Mouse (Mus musculus) olfactory bulb, adult 2 months (tissue): ENCODE results near the gene D430042O09Rik. TPM values are rescaled to one million over a fixed set of nuclear protein-coding genes. Genes with fewer than 3 reads are reported as not detected.

Source experiments
- H3K27ac ChIP-seq: fragments of 200-500 bp; 2 replicates; pipeline ENCODE4 v1.5.1; 2012; ENCODE audit warnings: low read depth, low read length; ENCODE audit not compliant: insufficient read depth
- H3K4me1 ChIP-seq: fragments of 200-500 bp; 2 replicates; pipeline ENCODE4 v1.6.1; 2012; ENCODE audit warnings: low read length; ENCODE audit not compliant: control insufficient read depth, insufficient read depth
- H3K4me3 ChIP-seq: fragments of 200-500 bp; 2 replicates; pipeline ENCODE4 v1.5.1; 2012; ENCODE audit warnings: mild to moderate bottlenecking, low read depth, low read length, moderate library complexity; ENCODE audit not compliant: insufficient read depth
- CTCF ChIP-seq: fragments of 200-500 bp; IDR thresholded peaks from 2 replicates; pipeline ENCODE4 v1.5.1; 2012; ENCODE audit warnings: low read depth, mild to moderate bottlenecking, low read length, moderate library complexity; ENCODE audit not compliant: insufficient read depth
- POLR2A ChIP-seq: fragments of 200-500 bp; IDR thresholded peaks from 2 replicates; pipeline ENCODE4 v1.6.1; 2012; ENCODE audit warnings: mild to moderate bottlenecking, low read depth, low read length, moderate library complexity; ENCODE audit not compliant: insufficient read depth
- WGBS: fragments of 180-500 bp; shearing (Covaris S2); methylation state at CpG from one replicate; pipeline ENCODE4 v1.1.7; 2018; 5-methylcytosine and 5-hydroxymethylcytosine counted together
- polyA plus RNA-seq: library from polyadenylated mRNA; stranded (reverse); fragments of >200 nt; gene quantifications from 2 replicates; pipeline ENCODE4 v1.2.4, GENCODE M21; 2012; ENCODE audit warnings: low replicate concordance; ENCODE audit not compliant: missing spikeins, insufficient read depth, insufficient read length

Gene D430042O09Rik
- polyA plus RNA-seq, 1 experiment = 351 TPM

DNA sequence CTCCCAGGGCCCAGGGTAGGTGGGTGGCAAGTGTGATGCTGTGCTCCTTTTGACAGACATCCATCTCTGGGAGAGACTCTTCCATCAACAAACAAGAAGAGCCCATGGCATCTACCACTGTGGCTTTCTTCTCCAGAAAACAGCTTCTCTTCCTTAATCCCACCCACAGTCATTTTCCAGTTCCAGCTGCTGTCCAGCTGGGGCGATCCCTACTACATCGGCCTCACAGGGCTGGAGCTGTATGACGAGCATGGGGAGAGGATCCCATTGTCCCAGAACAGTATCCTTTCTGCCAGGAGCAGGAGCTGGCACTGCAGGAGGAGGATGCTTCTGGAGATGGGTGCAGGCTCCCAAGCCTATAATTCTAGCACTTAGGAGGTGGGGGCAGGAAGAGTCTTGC is 160.9 kb downstream of the D430042O09Rik start:
- peaks cover 23% of the 10 kb centered on the region for H3K4me1 ChIP-seq
- WGBS = 87% methylated on average over 3 of the region's 3 CpGs
- TF ChIP-seq CTCF (no peak), POLR2A (no peak)
- H3K4me3 ChIP-seq = no peak overlapping the region
- no peak overlapping the region for H3K27ac ChIP-seq

DNA sequence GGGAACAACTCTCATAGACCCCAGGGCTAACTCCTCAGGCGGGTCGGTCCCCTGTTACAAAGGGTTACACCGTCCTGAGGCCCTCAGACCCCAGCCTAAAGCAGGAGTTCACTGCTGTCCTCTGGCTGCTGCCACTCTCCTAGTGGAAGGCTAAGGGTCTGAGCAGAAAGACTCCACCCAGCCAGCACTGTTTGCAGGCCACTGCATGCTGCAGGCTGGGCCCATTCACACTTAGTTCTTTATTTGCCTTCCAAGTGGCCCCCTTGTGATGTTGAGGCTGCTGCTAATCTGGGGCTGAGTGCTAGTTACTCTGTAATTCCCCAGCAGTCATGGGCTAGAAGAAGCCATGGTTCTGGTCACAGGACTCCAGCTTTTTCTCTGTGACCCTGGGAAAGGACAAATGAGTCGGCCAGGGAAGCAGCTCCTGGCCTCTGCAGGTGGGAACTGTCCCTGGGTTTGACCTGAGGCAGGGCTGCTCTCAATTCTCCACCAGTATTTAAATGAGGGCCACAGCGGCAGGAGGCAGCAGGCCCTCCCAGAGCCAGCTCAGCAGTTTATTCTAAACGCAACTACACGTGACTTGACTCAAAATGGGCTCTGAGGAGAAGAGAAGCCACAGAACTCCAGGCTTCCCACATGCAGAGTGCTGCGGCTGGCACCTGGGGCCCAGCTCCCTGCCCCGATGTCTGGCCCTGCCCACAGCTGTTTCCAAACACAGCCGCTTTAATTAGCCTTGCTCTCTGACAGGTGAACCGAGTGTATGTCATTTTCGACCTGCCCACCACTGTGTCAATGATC is 163.9 kb downstream of the D430042O09Rik start:
- Histone ChIP-seq H3K4me1 (peaks cover 23% of the 10 kb centered on the region), H3K4me3 (no peak overlapping the region), H3K27ac (no peak overlapping the region)
- 52% methylated on average over 12 of the region's 12 CpGs for WGBS
- TF ChIP-seq CTCF (no peak), POLR2A (no peak)

GRCm38 (mm10) chr7:125872202-125872580 is 164.5 kb downstream of the D430042O09Rik start:
- 67% methylated on average over 6 of the region's 6 CpGs for WGBS
- no peak for TF ChIP-seq POLR2A
- TF ChIP-seq CTCF = no peak
- H3K4me3 ChIP-seq = no peak overlapping the region
- H3K4me1 ChIP-seq = peaks cover 23% of the 10 kb centered on the region
- no peak overlapping the region for H3K27ac ChIP-seq

DNA sequence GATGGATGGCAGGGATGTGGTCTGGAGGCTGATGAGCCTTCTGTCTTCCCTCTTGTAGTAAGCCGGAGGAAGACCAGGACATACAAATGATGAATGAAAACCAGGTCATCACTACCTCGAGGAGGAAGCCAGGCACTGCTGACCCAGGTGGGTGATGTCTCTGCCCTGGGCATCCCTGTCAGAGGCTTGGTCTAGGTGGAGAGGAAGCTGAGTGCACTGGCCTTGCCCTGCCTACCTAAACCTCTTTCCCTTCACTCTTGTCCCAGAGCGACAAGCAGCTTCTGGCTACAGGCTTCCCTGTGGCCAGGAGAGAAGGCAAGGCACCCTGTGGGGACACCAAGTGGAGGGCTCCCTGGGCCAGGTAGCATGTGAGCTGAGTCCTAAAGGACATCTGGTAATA is 165.2 kb downstream of the D430042O09Rik start:
- 85% methylated on average over 3 of the region's 3 CpGs for WGBS
- no peak for TF ChIP-seq POLR2A
- TF ChIP-seq CTCF = no peak
- Histone ChIP-seq H3K27ac (no peak overlapping the region), H3K4me1 (peaks cover 20% of the 10 kb centered on the region), H3K4me3 (no peak overlapping the region)

- peaks cover 17% of the 10 kb centered on the region for H3K4me1 ChIP-seq
- WGBS = 66% methylated on average over 6 of the region's 6 CpGs
- H3K4me3 ChIP-seq = no peak overlapping the region
- no peak for TF ChIP-seq CTCF
- H3K27ac ChIP-seq = no peak overlapping the region
Observed at GRCm38 (mm10) chr7:125873971-125874495, 166.3 kb downstream of the D430042O09Rik start.

DNA sequence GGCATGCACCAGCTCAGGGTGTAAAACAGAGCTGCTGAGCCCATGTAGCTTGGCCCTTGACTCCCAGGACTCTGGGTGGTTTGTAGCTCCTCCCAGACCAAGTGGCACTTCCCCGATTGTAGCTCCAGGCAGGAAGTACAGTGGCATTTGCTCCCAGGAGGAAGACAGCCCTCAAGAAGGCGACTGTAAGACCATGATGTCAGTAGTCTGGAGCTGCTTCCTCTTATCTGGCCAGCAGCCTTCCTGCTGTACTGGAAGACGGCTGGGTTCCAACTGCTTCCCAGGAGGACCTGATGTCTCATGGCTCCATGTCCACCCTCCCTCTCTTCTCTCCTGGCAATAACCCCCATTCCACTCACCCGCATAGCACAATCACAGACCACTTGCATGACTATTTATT is 170.4 kb downstream of the D430042O09Rik start:
- Histone ChIP-seq H3K27ac (no peak overlapping the region), H3K4me3 (no peak overlapping the region), H3K4me1 (no peaks in the 10 kb centered on the region; the same call in 1 of the 2 replicates)
- TF ChIP-seq POLR2A (no peak), CTCF (no peak)
- WGBS = 85% methylated on average over 4 of the region's 4 CpGs

DNA sequence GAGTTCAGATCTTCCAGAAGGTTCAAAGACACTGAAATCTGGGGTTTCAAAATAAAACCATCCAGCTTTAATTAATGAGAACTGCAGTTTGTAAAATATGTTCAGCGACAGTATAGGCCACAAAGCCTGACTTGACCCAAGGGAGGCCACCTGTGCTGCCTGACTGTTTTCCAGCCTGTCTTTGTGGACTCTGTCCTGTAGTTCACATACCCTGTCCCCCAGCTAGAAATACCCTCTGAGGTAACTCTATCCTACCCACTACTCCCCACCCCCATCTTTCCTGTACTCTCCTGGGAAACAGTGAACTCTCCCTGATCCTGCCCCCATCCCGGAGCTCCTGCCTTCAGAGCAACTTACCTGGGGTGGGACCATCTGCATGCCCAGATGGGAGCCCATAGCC is 175.5 kb downstream of the D430042O09Rik start:
- whole genome bisulfite sequencing = 96% methylated on average over 2 of the region's 2 CpGs
- H3K4me3 ChIP-seq = no peak overlapping the region
- peaks cover 14% of the 10 kb centered on the region for H3K4me1 ChIP-seq
- H3K27ac ChIP-seq = no peak overlapping the region
- TF ChIP-seq POLR2A (no peak), CTCF (no peak)

DNA sequence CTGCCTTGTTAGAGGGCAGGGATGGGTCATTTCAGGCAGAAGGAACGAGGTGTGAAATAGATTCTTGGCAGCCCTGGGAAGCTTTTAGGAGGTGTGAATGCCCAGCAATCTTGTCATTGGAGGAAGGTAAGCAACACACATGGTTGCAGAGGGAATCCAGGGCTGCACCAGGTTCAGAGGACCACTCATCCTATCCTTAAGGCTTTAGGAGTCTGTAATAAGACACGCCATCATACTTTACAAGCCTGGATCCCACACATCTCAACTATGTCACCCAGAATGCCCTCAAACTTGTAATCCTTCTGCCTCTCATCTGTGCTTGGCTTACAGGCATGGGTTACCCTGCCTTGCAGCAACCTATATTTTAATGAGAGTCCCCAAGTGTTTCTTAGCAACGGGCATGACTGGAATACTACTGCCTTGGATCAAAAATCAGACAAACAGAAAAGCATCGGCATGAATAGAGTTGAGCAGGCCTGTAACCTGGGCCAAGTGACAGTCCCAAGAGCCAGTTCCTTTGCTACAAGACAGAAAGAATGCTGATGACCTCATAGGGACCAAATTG is 178.5 kb downstream of the D430042O09Rik start:
- WGBS = 54% methylated on average over 4 of the region's 4 CpGs
- H3K27ac ChIP-seq = no peak overlapping the region
- H3K4me1 ChIP-seq = peaks cover 21% of the 10 kb centered on the region
- TF ChIP-seq CTCF (no peak), POLR2A (no peak)
- no peak overlapping the region for H3K4me3 ChIP-seq

DNA sequence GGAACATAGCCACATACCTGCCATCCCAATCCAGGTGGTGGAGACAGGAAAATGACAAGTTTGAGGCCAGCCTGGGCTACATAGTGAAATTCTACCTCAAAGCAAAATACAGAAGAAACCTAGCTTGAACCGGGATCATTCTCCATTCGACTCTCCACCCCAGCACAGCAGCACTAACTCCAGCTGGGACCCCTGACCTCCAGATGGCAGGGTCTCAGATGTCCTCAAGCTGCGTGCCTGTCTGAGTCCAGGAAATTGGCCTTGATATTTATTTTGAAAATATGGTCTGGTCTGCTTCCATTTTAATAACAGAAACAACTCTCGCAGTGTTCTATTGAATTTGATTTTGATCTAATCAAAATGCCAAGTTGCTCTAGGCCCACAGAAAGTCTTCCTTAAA is 179.4 kb downstream of the D430042O09Rik start:
- TF ChIP-seq CTCF (no peak), POLR2A (no peak)
- Histone ChIP-seq H3K27ac (no peak overlapping the region), H3K4me1 (peaks cover 21% of the 10 kb centered on the region), H3K4me3 (no peak overlapping the region)
- 83% methylated on average over 4 of the region's 4 CpGs for WGBS

DNA sequence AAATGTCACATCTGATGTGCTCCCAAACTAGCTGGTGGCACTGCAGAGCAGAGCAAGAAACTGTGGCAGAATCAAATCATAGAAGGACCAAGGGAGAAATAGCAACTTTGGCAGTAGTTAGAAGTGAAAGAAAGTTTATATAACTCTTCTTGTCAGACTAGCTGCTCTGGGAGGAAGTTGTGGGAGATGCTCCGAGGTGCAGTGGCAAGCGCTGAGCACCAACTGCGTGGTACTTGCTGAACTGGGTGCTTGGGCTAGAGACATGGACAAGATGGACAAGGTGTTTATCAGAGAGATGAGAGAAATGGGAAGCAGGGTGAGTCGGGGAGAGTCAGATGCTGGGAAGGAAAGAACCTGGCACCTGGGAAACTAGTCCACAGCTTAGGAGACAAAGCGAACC is 180.1 kb downstream of the D430042O09Rik start:
- H3K4me1 ChIP-seq = peaks cover 21% of the 10 kb centered on the region
- TF ChIP-seq CTCF (no peak), POLR2A (no peak)
- H3K4me3 ChIP-seq = no peak overlapping the region
- 77% methylated on average over 5 of the region's 5 CpGs for WGBS
- no peak overlapping the region for H3K27ac ChIP-seq
